Mouse (Mus musculus): ENCODE results near the gene Rtf2. TPM values are rescaled to one million over a fixed set of nuclear protein-coding genes. Genes with fewer than 3 reads are reported as not detected.

Gene Rtf2
- polyA plus RNA-seq, 1 experiment from 2014 or later = 73.6 TPM

DNA sequence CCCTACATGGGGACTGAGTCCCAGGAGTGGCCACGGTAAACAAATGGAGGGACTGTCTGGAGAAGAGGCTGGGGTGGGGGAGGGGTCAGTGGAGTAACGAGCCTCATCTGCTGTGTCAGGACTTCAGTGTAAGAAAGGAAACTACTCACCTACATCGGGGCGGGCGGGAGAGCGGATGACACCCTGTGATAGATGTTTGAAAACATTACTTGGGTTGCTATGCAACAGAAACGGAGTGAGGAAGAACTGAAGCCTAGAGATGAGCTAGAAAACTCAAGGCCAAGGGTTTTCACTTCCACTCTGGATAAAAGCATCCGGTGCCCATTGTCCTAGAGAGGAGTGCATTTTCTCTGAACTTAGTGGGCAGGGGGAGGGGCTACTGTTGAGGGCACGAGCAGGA lies 40.5 kb upstream of the Rtf2 start:
- Histone ChIP-seq H3K4me3 (ENCODE audit: low read depth, low read length) (no peak overlapping the region), H3K9ac (no peak overlapping the region), H3K27me3 (ENCODE audit: insufficient read depth, low read length) (no peaks in the 10 kb centered on the region), H3K4me1 (ENCODE audit: insufficient read depth) (peaks cover 4% of the 10 kb centered on the region; the same call in 1 of the 2 replicates), H3K36me3 (ENCODE audit: insufficient read depth) (no peaks in the 10 kb centered on the region), H3K4me2 (no peak overlapping the region), H3K27ac (ENCODE audit: low read depth) (no peak overlapping the region; the same call in 1 of the 2 replicates), H3K9me3 (ENCODE audit: low read depth, low read length) (no peaks in the 10 kb centered on the region)
- WGBS = 18% methylated on average over 9 of the region's 9 CpGs
- no peak for TF ChIP-seq CTCF (IDR thresholded peaks at IDR 0.05; ENCODE audit: low read depth)
- ATAC-seq (ENCODE audit: insufficient read depth) (peak; percentile 26; the same call in 1 of the 2 replicates), DNase-seq (peak; percentile 33)

DNA sequence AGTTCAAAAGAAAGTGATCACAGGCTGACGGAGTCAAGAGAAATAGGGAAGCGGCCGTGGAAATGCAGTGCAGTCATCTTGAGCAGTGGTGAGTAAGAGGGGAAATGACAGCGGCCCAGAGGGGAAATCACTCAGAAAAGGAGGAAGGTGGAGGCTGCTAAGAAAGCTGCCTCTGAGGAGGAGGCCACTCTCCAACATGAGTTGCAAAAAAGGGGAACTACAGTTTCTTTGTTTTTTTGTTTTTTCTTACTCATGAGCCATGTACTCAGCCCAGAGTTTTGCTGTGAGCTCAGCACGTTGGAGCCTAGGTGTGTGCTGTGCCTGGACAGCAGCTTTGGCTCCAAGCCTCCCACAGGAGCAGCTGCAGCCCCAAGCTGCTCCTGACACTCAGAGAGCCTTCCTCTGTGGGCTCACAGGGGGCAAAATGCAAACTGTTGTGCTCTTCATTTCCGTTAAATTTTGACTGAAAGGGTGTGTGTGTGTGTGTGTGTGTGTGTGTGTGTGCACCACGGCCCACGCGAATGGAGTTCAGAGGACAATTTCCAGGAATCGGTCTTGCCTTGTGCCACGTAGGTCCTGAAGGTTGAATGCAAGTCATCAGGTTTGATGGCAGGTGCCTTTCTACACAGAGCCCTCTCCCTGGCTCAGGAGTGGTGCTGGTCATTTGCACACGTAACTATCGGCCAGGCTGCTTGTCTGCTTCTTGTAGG lies 39.1 kb upstream of the Rtf2 start:
- no peak overlapping the region for H3K4me2 ChIP-seq
- H3K9me3 ChIP-seq (ENCODE audit: low read depth, low read length) = no peaks in the 10 kb centered on the region
- no peaks in the 10 kb centered on the region for H3K27me3 ChIP-seq (ENCODE audit: insufficient read depth, low read length)
- peak; percentile 44 for DNase-seq
- 55% methylated on average over 13 of the region's 13 CpGs for WGBS
- TF ChIP-seq CTCF (IDR thresholded peaks at IDR 0.05; ENCODE audit: low read depth) = no peak
- no peak overlapping the region for H3K9ac ChIP-seq
- no peaks in the 10 kb centered on the region for H3K36me3 ChIP-seq (ENCODE audit: insufficient read depth)
- no peak overlapping the region for H3K4me3 ChIP-seq (ENCODE audit: low read depth, low read length)
- no peak for ATAC-seq (ENCODE audit: insufficient read depth)
- H3K27ac ChIP-seq (ENCODE audit: low read depth) = no peak overlapping the region
- H3K4me1 ChIP-seq (ENCODE audit: insufficient read depth) = no peaks in the 10 kb centered on the region

DNA sequence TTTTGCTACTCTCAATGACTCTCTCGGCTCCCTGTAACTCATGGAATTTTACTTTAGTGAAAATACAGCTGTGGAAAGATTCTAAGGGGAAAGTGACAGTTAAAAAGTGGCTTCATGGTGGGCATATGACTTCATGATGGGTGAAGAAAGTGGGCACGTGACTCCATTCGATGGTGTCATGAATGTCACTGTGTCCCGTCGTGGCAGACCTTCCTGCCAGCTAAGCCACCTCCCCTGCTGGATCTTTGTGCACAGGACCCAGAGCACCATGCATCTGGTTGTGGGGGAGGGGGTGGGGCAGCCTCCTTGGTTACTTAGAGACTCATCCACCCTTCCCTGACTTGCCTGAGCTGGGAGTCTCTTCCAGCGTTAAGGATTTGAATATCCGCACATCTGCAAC lies 36.1 kb upstream of the Rtf2 start:
- no peak overlapping the region for H3K4me3 ChIP-seq (ENCODE audit: low read depth, low read length)
- 52% methylated on average over 7 of the region's 7 CpGs for WGBS
- no peak for ATAC-seq (ENCODE audit: insufficient read depth)
- no peak overlapping the region for H3K4me2 ChIP-seq
- no peaks in the 10 kb centered on the region for H3K36me3 ChIP-seq (ENCODE audit: insufficient read depth)
- H3K9me3 ChIP-seq (ENCODE audit: low read depth, low read length) = no peaks in the 10 kb centered on the region
- 0 out of 2 replicates have a peak, but pooled peaks cover 3% of the 10 kb centered on the region for H3K4me1 ChIP-seq (ENCODE audit: insufficient read depth)
- H3K9ac ChIP-seq = no peak overlapping the region
- no peak overlapping the region for H3K27ac ChIP-seq (ENCODE audit: low read depth)
- TF ChIP-seq CTCF (IDR thresholded peaks at IDR 0.05; ENCODE audit: low read depth) = no peak
- DNase-seq = no peak
- no peaks in the 10 kb centered on the region for H3K27me3 ChIP-seq (ENCODE audit: insufficient read depth, low read length)

DNA sequence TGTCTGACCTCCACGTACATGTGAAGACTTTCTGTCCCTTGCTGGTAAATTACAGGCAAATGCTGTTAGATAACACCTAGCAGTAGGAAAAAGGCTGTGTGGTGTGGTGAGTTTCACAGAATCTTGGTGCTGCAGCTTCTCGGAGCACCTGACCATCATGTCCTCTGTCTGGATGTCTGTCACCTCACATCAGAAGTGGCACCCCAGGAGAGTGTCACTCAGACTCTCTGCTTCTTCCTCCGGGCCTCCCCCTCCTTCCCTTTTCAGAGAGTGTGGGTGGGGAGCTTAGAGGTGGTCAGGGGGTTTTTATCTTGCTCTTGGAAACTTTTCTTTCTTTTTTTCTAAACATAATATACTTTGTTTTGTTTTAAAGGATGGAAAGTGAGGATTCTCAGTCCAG lies 35.3 kb upstream of the Rtf2 start:
- no peak overlapping the region for H3K27ac ChIP-seq (ENCODE audit: low read depth)
- H3K9me3 ChIP-seq (ENCODE audit: low read depth, low read length) = no peaks in the 10 kb centered on the region
- H3K36me3 ChIP-seq (ENCODE audit: insufficient read depth) = no peaks in the 10 kb centered on the region
- 55% methylated on average over 3 of the region's 3 CpGs for WGBS
- H3K27me3 ChIP-seq (ENCODE audit: insufficient read depth, low read length) = no peaks in the 10 kb centered on the region
- H3K4me2 ChIP-seq = no peak overlapping the region
- H3K4me1 ChIP-seq (ENCODE audit: insufficient read depth) = 0 out of 2 replicates have a peak, but pooled peaks cover 3% of the 10 kb centered on the region
- no peak overlapping the region for H3K9ac ChIP-seq
- no peak for TF ChIP-seq CTCF (IDR thresholded peaks at IDR 0.05; ENCODE audit: low read depth)
- DNase-seq (no peak), ATAC-seq (ENCODE audit: insufficient read depth) (no peak)
- no peak overlapping the region for H3K4me3 ChIP-seq (ENCODE audit: low read depth, low read length)

DNA sequence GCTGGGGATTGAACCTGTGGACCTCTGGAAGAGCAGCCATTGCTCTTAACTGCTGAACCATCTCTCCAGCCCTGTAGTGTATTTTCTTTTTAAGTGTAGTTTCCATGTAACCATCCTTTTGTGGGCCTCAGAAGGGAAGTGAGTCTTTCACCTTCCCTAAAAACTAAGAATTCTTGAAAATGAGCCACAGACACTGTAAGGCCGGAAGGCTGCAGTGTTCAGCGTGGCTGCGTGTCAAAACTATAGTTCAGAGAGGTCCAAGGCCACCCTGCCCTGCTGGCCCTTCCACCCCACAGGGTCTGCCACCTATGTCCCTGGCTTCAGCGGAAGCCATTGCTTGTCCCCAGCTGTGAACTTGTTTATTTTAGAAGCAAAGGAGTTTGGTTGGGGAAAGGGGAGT lies 34.2 kb upstream of the Rtf2 start:
- peaks cover 5% of the 10 kb centered on the region; the same call in 1 of the 2 replicates for H3K4me1 ChIP-seq (ENCODE audit: insufficient read depth)
- ATAC-seq (ENCODE audit: insufficient read depth) (no peak), DNase-seq (peak; percentile 16)
- WGBS = 56% methylated on average over 4 of the region's 4 CpGs
- H3K27me3 ChIP-seq (ENCODE audit: insufficient read depth, low read length) = no peaks in the 10 kb centered on the region
- H3K9ac ChIP-seq = no peak overlapping the region
- no peaks in the 10 kb centered on the region for H3K9me3 ChIP-seq (ENCODE audit: low read depth, low read length)
- TF ChIP-seq CTCF (IDR thresholded peaks at IDR 0.05; ENCODE audit: low read depth) = no peak
- H3K27ac ChIP-seq (ENCODE audit: low read depth) = no peak overlapping the region
- no peak overlapping the region for H3K4me3 ChIP-seq (ENCODE audit: low read depth, low read length)
- H3K36me3 ChIP-seq (ENCODE audit: insufficient read depth) = no peaks in the 10 kb centered on the region
- no peak overlapping the region for H3K4me2 ChIP-seq

DNA sequence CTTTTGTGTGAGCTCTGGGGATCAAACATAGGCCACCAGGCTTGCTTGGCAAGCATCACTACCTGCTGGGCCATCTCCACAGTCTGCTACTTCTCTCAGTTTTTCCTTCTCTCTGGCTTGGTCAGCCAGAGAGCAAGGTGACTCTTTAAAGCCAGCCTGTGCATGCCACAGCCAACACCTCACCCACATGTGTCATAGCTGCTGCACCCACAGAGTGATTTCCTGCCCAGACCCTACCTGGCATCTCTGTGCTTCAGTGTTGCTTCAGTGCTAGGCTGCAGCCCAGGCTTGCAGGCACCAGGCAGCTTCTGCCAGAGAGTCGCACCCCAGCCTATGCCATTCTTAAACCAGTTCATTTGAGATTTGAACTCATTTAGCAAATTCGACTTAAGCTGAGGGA lies 32.9 kb upstream of the Rtf2 start:
- Histone ChIP-seq H3K4me2 (no peak overlapping the region), H3K4me3 (ENCODE audit: low read depth, low read length) (no peak overlapping the region), H3K27me3 (ENCODE audit: insufficient read depth, low read length) (no peaks in the 10 kb centered on the region), H3K27ac (ENCODE audit: low read depth) (no peak overlapping the region), H3K4me1 (ENCODE audit: insufficient read depth) (peaks cover 8% of the 10 kb centered on the region; the same call in 1 of the 2 replicates), H3K9ac (no peak overlapping the region), H3K9me3 (ENCODE audit: low read depth, low read length) (no peaks in the 10 kb centered on the region), H3K36me3 (ENCODE audit: insufficient read depth) (no peaks in the 10 kb centered on the region)
- TF ChIP-seq CTCF (IDR thresholded peaks at IDR 0.05; ENCODE audit: low read depth) = no peak
- no peak for DNase-seq
- ATAC-seq (ENCODE audit: insufficient read depth) = no peak
- WGBS = 72% methylated on average over 2 of the region's 2 CpGs

DNA sequence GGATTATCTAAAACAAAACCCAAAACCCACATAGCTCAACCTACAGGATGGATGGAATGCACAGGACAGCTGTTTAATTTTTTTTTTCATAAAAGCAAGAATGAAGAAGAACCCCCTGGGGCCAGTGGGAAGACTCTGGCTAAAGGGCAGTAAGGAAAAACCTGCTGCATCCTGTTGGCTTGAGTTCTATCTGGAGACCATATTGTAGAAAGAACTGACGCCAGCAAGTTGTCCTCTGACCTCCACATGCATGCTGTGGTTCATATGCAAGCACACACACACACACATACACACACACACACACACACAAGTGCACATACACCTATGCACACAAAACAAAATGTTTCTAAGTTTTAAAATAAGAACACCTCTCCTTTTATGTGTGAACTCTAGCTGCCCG lies 29.7 kb upstream of the Rtf2 start:
- H3K4me3 ChIP-seq (ENCODE audit: low read depth, low read length) = no peak overlapping the region
- no peaks in the 10 kb centered on the region for H3K36me3 ChIP-seq (ENCODE audit: insufficient read depth)
- H3K9me3 ChIP-seq (ENCODE audit: low read depth, low read length) = no peaks in the 10 kb centered on the region
- WGBS = 40% methylated on average over 2 of the region's 2 CpGs
- H3K4me1 ChIP-seq (ENCODE audit: insufficient read depth) = peaks cover 21% of the 10 kb centered on the region
- H3K9ac ChIP-seq = no peak overlapping the region
- no peak for ATAC-seq (ENCODE audit: insufficient read depth)
- peak; percentile 67 for DNase-seq
- TF ChIP-seq CTCF (IDR thresholded peaks at IDR 0.05; ENCODE audit: low read depth) = no peak
- H3K4me2 ChIP-seq = no peak overlapping the region
- H3K27ac ChIP-seq (ENCODE audit: low read depth) = 0 out of 2 replicates have a peak overlapping the region, but pooled peaks have one; percentile 83
- H3K27me3 ChIP-seq (ENCODE audit: insufficient read depth, low read length) = no peaks in the 10 kb centered on the region

Measured in lung, embryonic 14.5 days (tissue).